Mouse (Mus musculus) stomach, embryonic 16.5 days (tissue): Measurements from ENCODE around the gene Adamtsl4. TPM values are rescaled to one million over a fixed set of nuclear protein-coding genes. Genes with fewer than 3 reads are reported as not detected.

ENCODE experiments used
- ATAC-seq: fragments of 200-750 bp; cut with Nextera tagmentation; 2 replicates; pipeline ENCODE4 v1.8.0; 2017; ENCODE audit warnings: moderate number of reproducible peaks, moderate TSS enrichment; ENCODE audit not compliant: insufficient read depth, low FRiP score
- H3K27ac ChIP-seq: fragments of 300-500 bp; sonication (generic); 2 replicates; pipeline ENCODE4 v1.5.1; 2014; ENCODE audit warnings: low read length
- H3K27me3 ChIP-seq: fragments of 300-500 bp; sonication (generic); 2 replicates; pipeline ENCODE4 v1.6.1; 2014; ENCODE audit warnings: low read length, control low read depth, mixed read lengths; ENCODE audit not compliant: control insufficient read depth, insufficient read depth
- H3K36me3 ChIP-seq: fragments of 300-500 bp; sonication (generic); 2 replicates; pipeline ENCODE4 v1.6.1; 2014; ENCODE audit warnings: low read length; ENCODE audit not compliant: control insufficient read depth, insufficient read depth
- H3K4me1 ChIP-seq: fragments of 300-500 bp; sonication (generic); 2 replicates; pipeline ENCODE4 v1.6.1; 2014; ENCODE audit warnings: low read length, control low read depth, mixed read lengths; ENCODE audit not compliant: control insufficient read depth, insufficient read depth
- H3K4me2 ChIP-seq: fragments of 300-500 bp; sonication (generic); 2 replicates; pipeline ENCODE4 v1.6.1; 2014; ENCODE audit warnings: low read depth, low read length, mixed read lengths
- H3K4me3 ChIP-seq: fragments of 300-500 bp; sonication (generic); replicated peaks from 2 replicates; pipeline ENCODE4 v1.5.1; 2014; ENCODE audit warnings: mild to moderate bottlenecking, low read length
- H3K9ac ChIP-seq: fragments of 300-500 bp; sonication (generic); 2 replicates; pipeline ENCODE4 v1.6.1; 2014; ENCODE audit warnings: low read length
- H3K9me3 ChIP-seq: fragments of 300-500 bp; sonication (generic); replicated peaks from 2 replicates; pipeline ENCODE4 v1.6.1; 2016; ENCODE audit warnings: low read length, control low read depth; ENCODE audit not compliant: control insufficient read depth
- WGBS: fragments of 180-500 bp; shearing (Covaris S2); extraction: QIAGEN DNeasy Blood & Tissue Kit; methylation state at CpG from one replicate; pipeline ENCODE4 v1.1.7; 2014; 5-methylcytosine and 5-hydroxymethylcytosine counted together
- polyA plus RNA-seq: library from polyadenylated mRNA; unstranded; fragments of >200 nt; fragmentation: Nextera tagmentation; extraction: Ambion mirVana; gene quantifications from 2 replicates; pipeline ENCODE4 v1.2.1, GENCODE M21; 2015

Gene Adamtsl4
- 13.3 and 20.5 TPM in 2 replicates for polyA plus RNA-seq

- peak within 1 kb of the TSS; percentile 92 for H3K4me2 ChIP-seq
- WGBS = 3% methylated on average over 50 of the region's 50 CpGs
- no peaks in the 10 kb centered on the region for H3K9me3 ChIP-seq
- H3K36me3 ChIP-seq = no peaks in the 10 kb centered on the region
- H3K4me1 ChIP-seq = peaks cover 39% of the 10 kb centered on the region
- peak within 1 kb of the TSS; percentile 77 for H3K9ac ChIP-seq
- no peaks in the 10 kb centered on the region for H3K27me3 ChIP-seq
- H3K27ac ChIP-seq = peak within 1 kb of the TSS; percentile 99
- peak within 1 kb of the TSS; percentile 48 for H3K4me3 ChIP-seq
- ATAC-seq = peak; percentile 73
Measured at GRCm38 (mm10) chr3:95687524-95688421, at the start of gene Adamtsl4. TSS of gene Adamtsl4 (minus strand) at chr3:95687917.

- no peak for ATAC-seq
- WGBS = 80% methylated on average over 12 of the region's 12 CpGs
- no peaks in the 10 kb centered on the region for H3K36me3 ChIP-seq
- no peaks in the 10 kb centered on the region for H3K27me3 ChIP-seq
- H3K4me1 ChIP-seq = peaks cover 26% of the 10 kb centered on the region
- no peaks in the 10 kb centered on the region for H3K9me3 ChIP-seq
- no peak overlapping the region for H3K4me2 ChIP-seq
- no peak overlapping the region for H3K9ac ChIP-seq
- no peak overlapping the region for H3K4me3 ChIP-seq
- no peak overlapping the region for H3K27ac ChIP-seq
Measured at GRCm38 (mm10) chr3:95735071-95735670, 47.5 kb upstream of the Adamtsl4 start.

GRCm38 (mm10) chr3:95734092-95734702 lies 46.5 kb upstream of the Adamtsl4 start:
- Histone ChIP-seq H3K4me3 (no peak overlapping the region), H3K9me3 (no peaks in the 10 kb centered on the region), H3K9ac (0 out of 2 replicates have a peak overlapping the region, but pooled peaks have one; percentile 17), H3K4me2 (no peak overlapping the region), H3K27me3 (no peaks in the 10 kb centered on the region), H3K27ac (peak overlapping the region; percentile 44), H3K36me3 (no peaks in the 10 kb centered on the region), H3K4me1 (peaks cover 21% of the 10 kb centered on the region)
- 64% methylated on average over 13 of the region's 13 CpGs for WGBS
- ATAC-seq = peak; percentile 27; the same call in 1 of the 2 replicates

GRCm38 (mm10) chr3:95732744-95733521 lies 45.2 kb upstream of the Adamtsl4 start:
- whole genome bisulfite sequencing = 75% methylated on average over 11 of the region's 11 CpGs
- Histone ChIP-seq H3K27ac (peak overlapping the region; percentile 44; the same call in 1 of the 2 replicates), H3K4me3 (no peak overlapping the region), H3K4me1 (peaks cover 17% of the 10 kb centered on the region; the same call in 1 of the 2 replicates), H3K36me3 (no peaks in the 10 kb centered on the region), H3K4me2 (no peak overlapping the region), H3K9me3 (no peaks in the 10 kb centered on the region), H3K27me3 (no peaks in the 10 kb centered on the region), H3K9ac (no peak overlapping the region)
- ATAC-seq = peak; percentile 26; the same call in 1 of the 2 replicates

GRCm38 (mm10) chr3:95732297-95732696 lies 44.6 kb upstream of the Adamtsl4 start:
- no peak overlapping the region for H3K4me2 ChIP-seq
- no peak overlapping the region for H3K27ac ChIP-seq
- no peaks in the 10 kb centered on the region for H3K27me3 ChIP-seq
- H3K4me1 ChIP-seq = peaks cover 17% of the 10 kb centered on the region; the same call in 1 of the 2 replicates
- WGBS = 93% methylated on average over 9 of the region's 9 CpGs
- H3K9me3 ChIP-seq = no peaks in the 10 kb centered on the region
- H3K4me3 ChIP-seq = no peak overlapping the region
- ATAC-seq = no peak
- H3K36me3 ChIP-seq = no peaks in the 10 kb centered on the region
- no peak overlapping the region for H3K9ac ChIP-seq

GRCm38 (mm10) chr3:95731802-95732201 lies 44.1 kb upstream of the Adamtsl4 start:
- Histone ChIP-seq H3K27me3 (no peaks in the 10 kb centered on the region), H3K9ac (no peak overlapping the region), H3K4me3 (no peak overlapping the region), H3K27ac (no peak overlapping the region), H3K4me1 (peaks cover 17% of the 10 kb centered on the region; the same call in 1 of the 2 replicates), H3K4me2 (no peak overlapping the region), H3K36me3 (no peaks in the 10 kb centered on the region), H3K9me3 (no peaks in the 10 kb centered on the region)
- 85% methylated on average over 4 of the region's 4 CpGs for WGBS
- no peak for ATAC-seq

- no peak overlapping the region for H3K4me2 ChIP-seq
- no peaks in the 10 kb centered on the region for H3K9me3 ChIP-seq
- peaks cover 17% of the 10 kb centered on the region; the same call in 1 of the 2 replicates for H3K4me1 ChIP-seq
- no peaks in the 10 kb centered on the region for H3K27me3 ChIP-seq
- no peak overlapping the region for H3K27ac ChIP-seq
- WGBS = 69% methylated on average over 7 of the region's 7 CpGs
- H3K9ac ChIP-seq = no peak overlapping the region
- H3K36me3 ChIP-seq = no peaks in the 10 kb centered on the region
- no peak for ATAC-seq
- H3K4me3 ChIP-seq = no peak overlapping the region
Measured at GRCm38 (mm10) chr3:95730431-95730830, 42.7 kb upstream of the Adamtsl4 start.

- Histone ChIP-seq H3K4me1 (peaks cover 11% of the 10 kb centered on the region; the same call in 1 of the 2 replicates), H3K36me3 (no peaks in the 10 kb centered on the region), H3K27ac (no peak overlapping the region), H3K27me3 (no peaks in the 10 kb centered on the region), H3K9ac (no peak overlapping the region), H3K9me3 (no peaks in the 10 kb centered on the region), H3K4me2 (no peak overlapping the region), H3K4me3 (no peak overlapping the region)
- WGBS = 71% methylated on average over 2 of the region's 2 CpGs
- no peak for ATAC-seq
Measured at GRCm38 (mm10) chr3:95728906-95729305, 41.2 kb upstream of the Adamtsl4 start.
